Mouse (Mus musculus) hindbrain, embryonic 10.5 days (tissue): ENCODE results near the gene Tanc1. TPM values are rescaled to one million over a fixed set of nuclear protein-coding genes. Genes with fewer than 3 reads are reported as not detected.
A peak's percentile ranks its signal among the peaks of the same experiment; 100 is the strongest.

ENCODE experiments used
- DNase-seq: peaks from one replicate; pipeline ENCODE4 v3.0.0-alpha.2; 2017; ENCODE audit warnings: low spot score
- H3K27ac ChIP-seq: fragments of 300-500 bp; sonication (generic); 2 replicates; pipeline ENCODE4 v1.5.1; 2016; ENCODE audit warnings: mild to moderate bottlenecking, moderate library complexity
- H3K27me3 ChIP-seq: fragments of 300-500 bp; sonication (generic); 2 replicates; pipeline ENCODE4 v1.6.1; 2016; ENCODE audit warnings: mild to moderate bottlenecking; ENCODE audit not compliant: poor library complexity, insufficient read depth, severe bottlenecking
- H3K36me3 ChIP-seq: fragments of 300-500 bp; sonication (generic); 2 replicates; pipeline ENCODE4 v1.6.1; 2016; ENCODE audit warnings: mild to moderate bottlenecking, moderate library complexity
- H3K4me1 ChIP-seq: fragments of 300-500 bp; sonication (generic); replicated peaks from 2 replicates; pipeline ENCODE4 v1.6.1; 2016; ENCODE audit warnings: mild to moderate bottlenecking
- H3K4me3 ChIP-seq: fragments of 300-500 bp; sonication (generic); 2 replicates; pipeline ENCODE4 v1.5.1; 2016; ENCODE audit warnings: mild to moderate bottlenecking, moderate library complexity
- H3K9me3 ChIP-seq: fragments of 300-500 bp; sonication (generic); 2 replicates; pipeline ENCODE4 v1.6.1; 2016; ENCODE audit warnings: mild to moderate bottlenecking, moderate library complexity
- WGBS: fragments of 180-500 bp; shearing (Covaris S2); methylation state at CpG from one replicate; pipeline ENCODE4 v1.1.7; 2016; 5-methylcytosine and 5-hydroxymethylcytosine counted together
- polyA plus RNA-seq: library from polyadenylated mRNA; unstranded; fragments of >200 nt; fragmentation: Nextera tagmentation; extraction: Ambion mirVana; gene quantifications from 2 replicates; pipeline ENCODE4 v1.2.1, GENCODE M21; 2016

The Tanc1 gene
- polyA plus RNA-seq, 1 experiment from 2014 or later, result 15.9 TPM

DNA sequence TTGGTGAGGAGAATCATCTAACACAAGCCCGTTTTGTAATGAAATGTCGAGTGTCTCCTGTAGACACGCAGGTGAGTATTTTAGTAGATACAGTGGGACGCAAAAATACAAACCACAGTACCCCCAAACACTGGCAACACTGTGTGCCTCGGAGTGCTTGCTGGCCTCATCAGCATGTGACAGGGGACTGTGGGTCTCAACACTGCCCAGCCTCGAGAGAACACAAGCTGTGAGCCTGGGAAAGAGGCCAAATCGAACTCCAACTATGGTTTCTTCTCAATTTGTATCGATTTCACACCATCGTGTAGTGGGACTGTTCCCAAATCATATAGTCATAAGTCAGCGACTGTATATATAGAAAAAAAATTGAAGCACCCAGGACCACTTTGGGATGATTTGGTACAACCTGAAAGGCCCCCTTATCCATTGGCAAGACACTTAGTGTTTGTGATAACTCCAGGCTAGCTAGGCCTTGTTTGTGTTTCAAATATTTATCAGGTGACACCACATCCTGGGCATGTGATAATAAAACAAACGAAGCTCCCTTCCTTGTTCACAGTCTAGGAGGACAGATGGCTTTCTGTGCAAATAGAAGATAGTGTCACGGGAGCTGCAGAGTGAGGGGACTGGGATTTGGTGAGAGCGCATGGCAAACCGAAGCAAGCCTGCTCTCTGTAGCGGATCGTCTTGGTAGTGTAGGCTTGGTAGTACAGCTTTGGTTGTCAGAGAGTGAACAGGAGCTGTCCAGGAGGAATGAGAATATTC is 53.1 kb downstream of the Tanc1 start:
- WGBS, result 87% methylated on average over 16 of the region's 16 CpGs
- H3K27ac ChIP-seq, result no peak overlapping the region
- DNase-seq, result no peak
- peaks cover 22% of the 10 kb centered on the region for H3K4me1 ChIP-seq
- no peaks in the 10 kb centered on the region for H3K36me3 ChIP-seq
- no peak overlapping the region for H3K4me3 ChIP-seq
- H3K27me3 ChIP-seq, result no peaks in the 10 kb centered on the region
- H3K9me3 ChIP-seq, result no peaks in the 10 kb centered on the region

DNA sequence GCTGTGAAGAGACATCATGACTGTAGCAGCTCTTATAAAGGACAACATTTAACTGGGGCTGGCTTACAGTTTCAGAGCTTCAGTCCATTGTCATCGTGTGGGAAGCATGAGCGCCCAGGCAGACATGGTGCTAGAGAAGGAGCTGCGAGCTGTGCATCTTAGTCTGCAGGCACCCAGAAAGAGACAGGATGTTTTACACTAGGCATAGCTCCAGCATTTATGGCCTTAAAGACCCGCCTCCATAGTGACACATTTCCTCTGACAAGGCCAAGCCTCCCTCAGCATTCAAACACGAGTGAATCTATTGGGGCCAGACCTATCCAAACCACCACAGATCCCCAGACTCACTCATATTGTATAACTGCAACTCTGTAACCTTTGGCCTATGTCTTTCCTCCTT is 54.7 kb downstream of the Tanc1 start:
- no peaks in the 10 kb centered on the region for H3K36me3 ChIP-seq
- H3K27me3 ChIP-seq, result no peaks in the 10 kb centered on the region
- no peak overlapping the region for H3K4me3 ChIP-seq
- no peaks in the 10 kb centered on the region for H3K9me3 ChIP-seq
- DNase-seq, result no peak
- peaks cover 16% of the 10 kb centered on the region for H3K4me1 ChIP-seq
- 88% methylated on average over 5 of the region's 5 CpGs for WGBS
- H3K27ac ChIP-seq, result no peak overlapping the region

DNA sequence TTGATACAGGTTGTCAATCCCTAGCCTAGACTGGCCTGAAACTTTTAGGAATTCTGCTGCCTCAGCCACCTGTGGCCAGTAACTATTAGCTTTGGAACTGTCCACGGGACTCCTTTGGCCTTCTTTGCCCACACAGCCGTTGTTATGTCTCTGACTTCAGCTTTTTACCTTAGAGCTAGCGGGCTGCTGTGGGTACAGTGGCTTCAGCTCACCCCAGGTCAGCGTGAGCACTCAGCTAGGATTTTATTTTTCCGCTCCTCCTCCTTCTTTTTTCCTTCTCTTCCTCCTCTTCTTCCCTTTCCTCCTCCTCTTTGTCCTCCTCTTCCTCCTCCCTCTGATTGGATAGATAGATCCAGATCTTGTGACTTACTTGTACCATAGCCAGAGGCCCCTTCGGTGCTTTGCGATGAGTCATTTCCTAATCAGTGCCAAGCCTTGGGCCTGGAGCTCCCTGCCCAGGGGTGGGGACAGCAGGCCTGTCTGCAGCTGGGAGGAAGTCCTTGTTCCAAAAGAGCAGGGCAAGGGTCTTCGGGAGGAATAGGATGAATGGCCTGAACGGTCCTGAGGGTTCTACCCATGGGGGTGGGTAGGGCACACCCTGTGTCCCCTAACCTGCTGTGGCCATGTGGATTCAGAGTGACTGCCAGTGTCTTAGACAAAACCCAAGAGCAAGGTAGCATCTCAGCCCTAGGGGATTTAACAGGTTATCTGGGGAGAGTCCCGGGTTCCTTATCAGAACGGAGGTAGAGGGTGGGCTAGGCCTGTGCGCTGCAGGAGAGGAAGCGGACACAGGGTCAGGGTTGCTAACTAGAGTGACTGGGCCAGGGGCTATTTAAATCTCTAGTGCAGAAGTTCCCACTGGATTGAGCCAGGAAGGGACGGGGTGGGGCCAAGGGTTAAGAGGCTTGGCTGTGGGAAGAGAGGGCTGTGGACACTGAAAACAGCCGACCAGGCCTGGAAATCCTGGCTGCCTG is 58.5 kb downstream of the Tanc1 start:
- WGBS, result 73% methylated on average over 15 of the region's 15 CpGs
- peak overlapping the region; percentile 16; the same call in 1 of the 2 replicates for H3K27ac ChIP-seq

DNA sequence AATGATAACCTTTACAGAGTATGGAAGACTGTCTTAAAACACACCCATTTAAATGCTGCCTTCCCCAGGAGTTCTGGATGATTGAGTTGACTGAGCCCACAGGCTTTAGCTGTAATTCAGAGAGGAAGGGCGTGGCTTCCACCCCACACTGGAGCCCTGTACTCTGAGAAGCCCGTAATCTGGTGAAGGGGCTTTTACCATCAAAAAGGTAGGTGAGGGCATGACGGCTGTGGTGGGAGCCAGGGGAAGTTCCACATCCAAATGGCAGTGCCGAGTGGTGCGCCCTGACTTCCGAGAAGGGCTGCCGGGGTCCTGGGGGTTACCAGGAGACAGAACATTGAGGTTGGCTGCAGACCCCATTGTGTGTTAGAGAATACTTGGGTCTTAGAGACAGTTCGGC is 59.8 kb downstream of the Tanc1 start:
- no peaks in the 10 kb centered on the region for H3K36me3 ChIP-seq
- H3K4me1 ChIP-seq, result peaks cover 52% of the 10 kb centered on the region
- WGBS, result 42% methylated on average over 8 of the region's 8 CpGs

More for the DNA sequence above, 58.5 kb downstream of the Tanc1 start:
- no peak for DNase-seq
- H3K36me3 ChIP-seq, result no peaks in the 10 kb centered on the region
- no peak overlapping the region for H3K4me3 ChIP-seq
- H3K27me3 ChIP-seq, result 0 out of 2 replicates have a peak, but pooled peaks cover 4% of the 10 kb centered on the region
- no peaks in the 10 kb centered on the region for H3K9me3 ChIP-seq
- peaks cover 40% of the 10 kb centered on the region for H3K4me1 ChIP-seq

DNA sequence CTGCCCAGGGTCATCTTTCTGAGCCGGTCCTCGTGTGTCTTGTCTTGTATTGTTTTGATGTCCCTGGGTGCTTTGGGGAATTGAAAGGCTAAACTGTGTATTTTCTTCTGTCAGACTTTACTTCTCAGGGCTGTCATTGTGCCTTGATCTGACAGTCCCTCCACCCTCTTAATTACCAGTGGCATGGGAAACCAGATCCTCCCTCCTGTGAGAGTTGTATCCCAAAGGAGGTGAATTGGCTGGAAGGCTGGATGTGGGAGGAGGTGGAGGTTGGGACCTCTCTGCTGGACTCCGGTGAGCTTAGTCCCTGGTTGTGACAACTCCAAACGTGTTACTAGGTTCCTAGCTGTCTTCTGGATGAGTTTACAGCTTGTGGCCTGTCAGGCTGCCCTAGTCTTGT is 60.2 kb downstream of the Tanc1 start:
- H3K4me1 ChIP-seq, result peaks cover 54% of the 10 kb centered on the region
- no peaks in the 10 kb centered on the region for H3K9me3 ChIP-seq
- WGBS, result 18% methylated on average over 4 of the region's 4 CpGs
- H3K36me3 ChIP-seq, result no peaks in the 10 kb centered on the region
- H3K27ac ChIP-seq, result no peak overlapping the region
- no peak for DNase-seq
- no peak overlapping the region for H3K4me3 ChIP-seq
- 0 out of 2 replicates have a peak, but pooled peaks cover 4% of the 10 kb centered on the region for H3K27me3 ChIP-seq

More for the DNA sequence above, 59.8 kb downstream of the Tanc1 start:
- H3K4me3 ChIP-seq, result no peak overlapping the region
- H3K9me3 ChIP-seq, result no peaks in the 10 kb centered on the region
- 0 out of 2 replicates have a peak, but pooled peaks cover 4% of the 10 kb centered on the region for H3K27me3 ChIP-seq
- DNase-seq, result no peak
- no peak overlapping the region for H3K27ac ChIP-seq

DNA sequence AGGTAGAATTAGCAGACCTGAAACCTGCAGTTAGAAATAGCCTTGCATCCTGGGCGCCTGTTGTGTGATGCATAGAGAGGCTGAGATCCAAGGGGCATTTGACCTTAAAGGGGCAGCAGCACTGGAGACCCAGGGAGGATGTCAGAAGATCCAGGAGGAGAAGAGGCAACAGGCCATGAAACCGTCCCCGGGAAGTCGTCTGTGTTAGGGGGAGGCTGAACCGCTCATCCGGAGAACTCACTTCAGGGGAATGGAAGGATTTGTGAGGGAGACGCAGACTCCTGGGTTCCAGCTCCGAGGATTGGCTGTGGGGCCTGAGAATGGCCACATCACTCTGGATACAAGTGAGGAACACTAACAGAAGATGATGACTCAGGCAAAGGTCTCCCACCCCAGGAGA is 60.8 kb downstream of the Tanc1 start:
- peaks cover 54% of the 10 kb centered on the region for H3K4me1 ChIP-seq
- H3K27ac ChIP-seq, result no peak overlapping the region

DNA sequence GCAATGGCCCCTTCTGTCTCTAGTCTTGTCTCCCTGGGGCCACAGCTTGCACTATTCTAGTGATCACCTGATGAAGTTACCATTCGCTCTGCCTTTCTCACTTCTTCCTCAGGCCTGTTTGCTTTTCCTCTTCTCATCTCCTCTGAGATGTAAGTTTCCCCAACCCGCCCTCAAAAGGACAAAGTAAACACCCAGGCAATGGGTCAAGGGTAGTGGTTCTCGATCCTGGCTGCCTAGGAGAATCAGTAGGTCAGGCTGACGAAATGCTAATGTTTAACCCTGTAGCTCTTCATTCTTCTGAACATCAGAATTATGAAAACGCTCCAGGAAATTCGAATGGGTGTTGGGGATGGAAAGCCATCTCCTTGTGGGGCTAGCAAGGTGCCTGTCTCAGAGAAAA is 61.5 kb downstream of the Tanc1 start:
- no peaks in the 10 kb centered on the region for H3K9me3 ChIP-seq
- 0 out of 2 replicates have a peak, but pooled peaks cover 4% of the 10 kb centered on the region for H3K27me3 ChIP-seq
- H3K4me1 ChIP-seq, result peaks cover 54% of the 10 kb centered on the region
- H3K4me3 ChIP-seq, result no peak overlapping the region
- no peaks in the 10 kb centered on the region for H3K36me3 ChIP-seq
- WGBS, result 82% methylated on average over 6 of the region's 6 CpGs
- no peak overlapping the region for H3K27ac ChIP-seq
- DNase-seq, result no peak

More for the DNA sequence above, 60.8 kb downstream of the Tanc1 start:
- H3K4me3 ChIP-seq, result no peak overlapping the region
- DNase-seq, result no peak
- H3K36me3 ChIP-seq, result no peaks in the 10 kb centered on the region
- 51% methylated on average over 8 of the region's 8 CpGs for WGBS
- 0 out of 2 replicates have a peak, but pooled peaks cover 4% of the 10 kb centered on the region for H3K27me3 ChIP-seq
- no peaks in the 10 kb centered on the region for H3K9me3 ChIP-seq

DNA sequence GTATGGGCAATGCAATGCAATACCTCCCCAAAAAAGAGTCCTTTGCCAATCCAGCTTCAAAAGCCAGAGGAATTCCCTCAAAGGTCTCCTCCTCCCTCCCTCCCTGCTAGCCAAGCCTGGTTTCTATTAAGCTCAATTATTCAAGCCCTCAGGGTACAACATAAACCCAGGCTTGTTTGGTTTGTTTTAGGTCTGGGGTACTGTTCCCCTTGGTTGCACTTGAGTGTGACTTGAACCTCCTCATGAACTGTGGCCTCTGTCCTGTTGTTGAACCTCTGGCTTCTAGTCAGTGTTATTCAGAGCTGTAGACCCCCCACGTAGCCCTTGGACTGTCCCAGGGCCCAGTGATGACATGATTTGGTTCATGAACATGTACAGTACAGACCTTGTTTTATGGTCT is 62.0 kb downstream of the Tanc1 start:
- 63% methylated on average over 1 of the region's 1 CpGs for WGBS
- H3K4me3 ChIP-seq, result no peak overlapping the region
- no peaks in the 10 kb centered on the region for H3K9me3 ChIP-seq
- no peak overlapping the region for H3K27ac ChIP-seq
- H3K4me1 ChIP-seq, result peaks cover 54% of the 10 kb centered on the region
- H3K27me3 ChIP-seq, result 0 out of 2 replicates have a peak, but pooled peaks cover 4% of the 10 kb centered on the region
- peak; percentile 29 for DNase-seq
- H3K36me3 ChIP-seq, result no peaks in the 10 kb centered on the region

DNA sequence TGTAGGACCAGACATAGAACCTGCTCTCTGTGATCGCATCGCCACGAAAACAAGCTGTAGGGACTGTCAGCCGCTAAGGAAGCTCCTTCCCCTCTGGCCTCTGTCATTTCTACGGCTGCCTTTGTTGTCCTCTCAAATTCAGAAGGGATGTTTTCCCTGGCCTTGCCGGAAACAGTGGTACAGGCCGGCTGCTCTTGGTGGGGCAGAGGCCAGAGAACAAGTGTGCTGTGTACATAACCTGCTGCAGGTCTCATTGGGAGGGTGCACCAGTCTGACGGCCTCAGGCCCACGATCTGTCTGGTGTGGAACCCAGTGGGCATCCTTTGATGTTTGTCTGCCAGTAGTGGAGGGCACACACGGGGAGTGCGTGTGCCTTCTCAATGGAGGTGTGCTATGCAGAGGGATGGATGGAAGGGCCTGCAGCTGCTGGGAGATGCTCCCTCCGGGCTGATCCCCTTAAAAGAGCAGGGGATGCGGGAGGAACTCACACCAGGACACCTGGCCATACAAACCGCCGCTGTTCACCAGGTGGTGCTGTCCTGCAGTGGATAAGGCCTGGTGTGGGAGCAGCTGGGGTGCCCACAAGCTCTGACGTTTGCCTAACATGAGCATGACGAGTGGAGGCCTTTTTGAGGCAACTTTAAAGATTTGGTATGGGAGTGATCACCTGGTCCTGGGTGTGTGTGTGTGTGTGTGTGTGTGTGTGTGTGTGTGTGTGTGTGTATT is 63.6 kb downstream of the Tanc1 start:
- peak overlapping the region; percentile 35; the same call in 1 of the 2 replicates for H3K27ac ChIP-seq
- 38% methylated on average over 17 of the region's 17 CpGs for WGBS
- no peak for DNase-seq
- no peaks in the 10 kb centered on the region for H3K9me3 ChIP-seq
- H3K4me3 ChIP-seq, result no peak overlapping the region
- peaks cover 57% of the 10 kb centered on the region for H3K4me1 ChIP-seq
- H3K36me3 ChIP-seq, result no peaks in the 10 kb centered on the region
- 0 out of 2 replicates have a peak, but pooled peaks cover 4% of the 10 kb centered on the region for H3K27me3 ChIP-seq

DNA sequence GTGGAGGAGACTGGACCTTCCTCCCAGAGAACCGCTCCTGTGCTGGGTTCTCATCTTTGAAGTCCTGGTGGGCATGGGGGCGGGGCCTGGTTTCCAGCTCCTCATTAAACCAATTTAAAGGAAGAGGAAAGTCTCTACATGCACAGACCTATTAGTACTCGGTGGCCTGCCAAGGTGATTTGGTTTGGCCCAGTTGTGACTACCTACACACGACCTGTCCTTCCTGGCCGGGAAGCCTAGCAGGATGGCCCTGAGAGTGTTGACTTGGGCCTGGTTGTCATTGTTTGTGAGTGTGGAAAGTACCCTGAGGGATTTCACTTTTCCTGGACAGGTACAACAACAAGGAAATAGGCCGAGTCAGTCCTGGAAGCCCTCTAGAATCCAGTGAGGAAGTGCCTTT is 64.2 kb downstream of the Tanc1 start:
- WGBS, result 70% methylated on average over 6 of the region's 6 CpGs
- no peaks in the 10 kb centered on the region for H3K9me3 ChIP-seq
- DNase-seq, result no peak
- H3K27me3 ChIP-seq, result 0 out of 2 replicates have a peak, but pooled peaks cover 4% of the 10 kb centered on the region
- H3K27ac ChIP-seq, result 0 out of 2 replicates have a peak overlapping the region, but pooled peaks have one; percentile 35
- no peaks in the 10 kb centered on the region for H3K36me3 ChIP-seq
- H3K4me3 ChIP-seq, result no peak overlapping the region
- peaks cover 52% of the 10 kb centered on the region for H3K4me1 ChIP-seq

DNA sequence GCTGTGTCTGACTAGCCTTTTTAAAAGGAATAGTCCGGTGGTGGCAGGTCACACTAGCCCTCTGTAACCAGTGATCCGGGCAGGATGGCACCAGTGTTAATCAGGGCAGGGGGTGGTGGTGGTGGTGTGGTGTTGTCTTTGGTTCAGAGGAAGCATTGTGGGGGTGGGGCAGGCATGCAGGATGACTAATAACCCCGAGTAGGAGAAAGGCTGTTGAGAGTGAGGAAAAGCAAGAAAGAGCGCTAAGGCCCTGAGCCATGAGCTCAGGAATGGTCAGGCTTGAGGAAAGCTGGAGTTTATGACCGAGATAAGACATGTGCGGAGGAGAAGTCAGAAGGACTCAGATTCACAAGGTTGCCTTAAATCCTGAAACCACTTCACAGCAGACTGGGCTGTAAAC is 64.6 kb downstream of the Tanc1 start:
- Histone ChIP-seq H3K9me3 (no peaks in the 10 kb centered on the region), H3K27ac (no peak overlapping the region), H3K4me3 (no peak overlapping the region), H3K4me1 (peaks cover 50% of the 10 kb centered on the region), H3K36me3 (no peaks in the 10 kb centered on the region), H3K27me3 (0 out of 2 replicates have a peak, but pooled peaks cover 4% of the 10 kb centered on the region)
- DNase-seq, result no peak
- 61% methylated on average over 6 of the region's 6 CpGs for WGBS

DNA sequence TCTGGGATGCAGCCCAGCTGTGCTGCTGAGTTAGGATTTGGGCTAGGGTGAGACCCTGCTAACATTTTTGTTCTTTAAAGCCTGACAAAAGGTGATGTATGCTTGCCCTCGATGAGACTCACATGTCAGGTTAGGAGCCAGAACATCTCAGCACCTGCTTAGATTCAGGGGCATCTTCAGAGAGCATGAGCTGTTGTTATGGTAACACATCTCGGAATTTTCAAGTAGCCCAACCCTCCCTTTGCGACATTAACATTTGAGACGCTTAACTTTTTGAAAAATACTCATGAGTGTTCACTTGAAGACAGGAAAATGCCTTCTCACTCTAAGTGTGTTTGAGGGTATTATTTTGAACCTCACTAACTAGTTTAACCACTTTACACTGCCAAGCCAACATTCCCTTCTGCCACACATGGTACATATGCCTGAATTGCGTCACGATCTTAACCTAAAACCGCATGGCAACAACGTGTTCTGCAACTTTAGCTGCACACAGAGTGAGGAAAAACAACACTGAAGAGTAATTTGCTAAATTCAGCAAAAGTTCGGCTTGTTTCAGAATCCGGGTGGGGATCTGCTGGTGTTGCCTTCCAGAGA is 67.7 kb downstream of the Tanc1 start:
- H3K4me1 ChIP-seq, result peaks cover 38% of the 10 kb centered on the region

More for the DNA sequence above, 67.7 kb downstream of the Tanc1 start:
- no peak overlapping the region for H3K4me3 ChIP-seq
- H3K9me3 ChIP-seq, result no peaks in the 10 kb centered on the region
- H3K27ac ChIP-seq, result no peak overlapping the region
- H3K36me3 ChIP-seq, result no peaks in the 10 kb centered on the region
- DNase-seq, result no peak
- H3K27me3 ChIP-seq, result no peaks in the 10 kb centered on the region
- 89% methylated on average over 10 of the region's 10 CpGs for WGBS
